Mouse (Mus musculus) C2C12 (cell line): ENCODE data around the gene Aktip.

Experiments
- CTCF ChIP-seq: IDR thresholded peaks from one replicate; pipeline ENCODE4 v1.5.1; 2011; ENCODE audit not compliant: control insufficient read depth, insufficient read depth, insufficient read length
- USF1 ChIP-seq: IDR thresholded peaks from one replicate; pipeline ENCODE4 v1.6.1; 2011; ENCODE audit warnings: low read depth, mild to moderate bottlenecking, control low read depth, moderate library complexity

DNA sequence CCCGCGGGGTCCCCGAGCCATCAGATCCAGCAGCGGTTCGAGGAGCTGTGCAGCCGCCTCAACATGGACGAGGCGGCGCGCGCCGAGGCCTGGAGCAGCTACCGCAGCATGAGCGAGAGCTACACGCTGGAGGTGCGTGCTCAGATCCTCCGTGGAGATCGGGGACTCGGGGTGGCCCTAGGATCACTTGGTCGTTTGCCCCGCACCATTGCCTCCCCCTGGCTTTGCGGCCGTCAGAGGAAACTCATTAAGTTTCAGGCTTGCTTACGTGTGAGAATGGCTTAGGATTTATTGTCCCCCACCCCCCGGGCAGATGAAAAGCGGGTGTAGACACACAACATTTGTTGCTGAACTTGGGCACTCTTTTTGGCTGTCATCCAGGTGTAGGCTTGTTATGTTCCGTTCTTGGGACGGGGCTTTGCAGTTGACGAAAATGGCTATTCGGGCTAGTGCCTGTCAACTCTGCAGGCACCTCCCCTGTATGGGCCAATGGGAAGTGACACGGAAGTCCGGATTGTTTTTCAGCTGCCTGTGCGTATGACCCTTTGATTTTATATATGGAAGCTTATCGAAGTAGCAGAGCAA lies 129.4 kb downstream of the Aktip start:
- TF ChIP-seq CTCF (no peak), USF1 (no peak)
